Mouse (Mus musculus): ENCODE measurements around the gene Dcst1. TPM values are rescaled to one million over a fixed set of nuclear protein-coding genes. Genes with fewer than 3 reads are reported as not detected.
A peak's percentile ranks its signal among the peaks of the same experiment; 100 is the strongest.

Dcst1 gene
- total RNA-seq, 2 experiments from 2014 or later, result not detected

DNA sequence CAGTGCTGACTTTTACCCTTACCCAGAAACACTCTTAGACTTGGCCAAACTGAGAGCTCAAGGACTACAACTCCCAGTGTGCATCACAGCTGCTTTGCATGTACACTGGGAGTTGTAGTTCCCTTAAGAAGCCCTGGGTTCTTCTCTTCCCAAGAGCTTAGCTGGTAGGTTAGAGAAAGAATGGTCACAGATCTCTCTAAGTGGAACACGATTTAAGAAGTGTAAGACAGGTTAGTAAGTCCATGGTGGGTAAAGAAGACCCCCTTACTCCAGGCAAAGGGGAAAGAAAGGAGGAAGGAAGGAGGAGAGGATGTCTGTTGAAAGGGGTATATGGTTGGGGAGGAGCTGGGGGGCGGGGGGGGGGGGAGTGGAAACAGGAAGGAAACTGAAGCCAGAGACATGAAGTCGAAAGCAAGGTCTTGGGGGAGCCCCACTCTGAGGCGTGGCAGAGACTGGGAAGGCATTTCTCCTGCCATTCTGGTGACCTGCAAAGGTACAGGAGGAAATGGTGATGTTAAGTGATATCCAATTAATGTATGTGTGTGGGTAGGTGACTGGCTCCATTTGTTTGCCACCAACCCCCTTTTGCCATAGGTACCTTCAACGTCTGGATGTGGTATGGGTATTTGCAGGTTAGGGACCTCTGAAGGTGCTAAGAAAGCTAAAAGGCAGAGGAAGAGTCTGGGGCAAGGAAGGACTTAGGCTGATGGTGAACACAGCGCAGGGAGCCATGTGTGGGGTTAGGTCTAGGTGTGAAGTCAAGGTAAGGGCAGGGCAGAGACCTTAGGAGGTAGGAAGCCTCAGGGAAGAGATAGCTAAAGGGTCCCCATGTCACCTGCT is 24.1 kb upstream of the Dcst1 start:
- ATAC-seq (replicated peaks; ENCODE audit: low FRiP score, poor library complexity, severe bottlenecking), result no peak

DNA sequence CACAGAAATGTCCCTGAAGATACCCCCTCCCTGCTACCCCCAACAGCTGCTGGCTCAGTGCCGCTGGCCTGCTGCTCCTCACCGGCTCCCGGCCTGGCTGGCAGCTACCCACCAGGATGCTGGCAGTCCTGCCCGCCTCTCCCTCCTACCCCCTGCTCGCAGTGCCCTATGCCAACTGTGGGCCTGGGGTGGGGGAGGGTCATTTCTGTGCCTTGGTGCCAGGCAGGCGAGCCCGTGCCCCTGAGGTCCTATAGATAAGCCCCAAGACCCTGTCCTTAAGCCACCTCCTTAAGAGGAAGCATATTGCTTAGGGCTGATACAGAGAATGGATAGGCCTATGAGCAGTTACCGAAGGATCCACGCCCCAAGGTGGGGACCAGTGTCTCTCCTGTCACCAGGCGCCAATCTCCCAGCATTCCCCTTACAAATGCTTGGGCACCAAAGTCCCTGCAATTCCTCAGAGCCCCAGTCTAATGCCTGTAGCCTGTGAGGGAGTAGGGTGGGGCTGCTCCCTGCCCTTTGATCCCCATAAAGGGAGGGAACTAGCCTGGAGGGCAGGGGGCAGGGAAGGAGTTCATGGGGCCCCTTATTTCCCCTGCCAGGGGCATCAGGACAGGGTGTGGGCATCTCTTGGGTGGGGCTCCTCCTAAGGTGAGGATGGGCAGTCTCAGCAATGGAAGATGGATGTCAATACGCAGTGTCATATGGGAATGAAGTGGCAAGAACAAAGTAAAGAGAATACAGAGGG is 23.3 kb upstream of the Dcst1 start:
- ATAC-seq (replicated peaks; ENCODE audit: low FRiP score, poor library complexity, severe bottlenecking), result no peak

DNA sequence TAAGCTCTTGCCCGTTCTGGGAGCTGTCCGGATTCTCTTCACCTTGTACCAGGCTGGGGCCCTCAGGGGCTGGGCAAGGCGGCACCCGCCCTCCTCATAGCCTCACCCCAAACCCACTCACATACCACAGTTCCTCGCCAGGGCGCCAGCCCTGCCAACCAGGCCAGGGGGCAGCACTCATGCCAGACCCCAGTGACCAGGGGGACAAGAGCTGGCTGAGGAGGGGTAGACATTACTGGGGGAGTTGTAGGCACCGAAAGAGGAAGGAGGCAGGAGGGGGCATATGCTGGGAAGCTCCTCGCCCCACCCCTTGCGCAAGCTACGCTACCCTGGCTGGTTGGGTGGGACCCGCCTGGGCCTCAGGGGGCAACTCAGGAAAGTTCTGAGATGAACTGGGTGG is 22.6 kb upstream of the Dcst1 start:
- ATAC-seq (replicated peaks; ENCODE audit: low FRiP score, poor library complexity, severe bottlenecking), result no peak

DNA sequence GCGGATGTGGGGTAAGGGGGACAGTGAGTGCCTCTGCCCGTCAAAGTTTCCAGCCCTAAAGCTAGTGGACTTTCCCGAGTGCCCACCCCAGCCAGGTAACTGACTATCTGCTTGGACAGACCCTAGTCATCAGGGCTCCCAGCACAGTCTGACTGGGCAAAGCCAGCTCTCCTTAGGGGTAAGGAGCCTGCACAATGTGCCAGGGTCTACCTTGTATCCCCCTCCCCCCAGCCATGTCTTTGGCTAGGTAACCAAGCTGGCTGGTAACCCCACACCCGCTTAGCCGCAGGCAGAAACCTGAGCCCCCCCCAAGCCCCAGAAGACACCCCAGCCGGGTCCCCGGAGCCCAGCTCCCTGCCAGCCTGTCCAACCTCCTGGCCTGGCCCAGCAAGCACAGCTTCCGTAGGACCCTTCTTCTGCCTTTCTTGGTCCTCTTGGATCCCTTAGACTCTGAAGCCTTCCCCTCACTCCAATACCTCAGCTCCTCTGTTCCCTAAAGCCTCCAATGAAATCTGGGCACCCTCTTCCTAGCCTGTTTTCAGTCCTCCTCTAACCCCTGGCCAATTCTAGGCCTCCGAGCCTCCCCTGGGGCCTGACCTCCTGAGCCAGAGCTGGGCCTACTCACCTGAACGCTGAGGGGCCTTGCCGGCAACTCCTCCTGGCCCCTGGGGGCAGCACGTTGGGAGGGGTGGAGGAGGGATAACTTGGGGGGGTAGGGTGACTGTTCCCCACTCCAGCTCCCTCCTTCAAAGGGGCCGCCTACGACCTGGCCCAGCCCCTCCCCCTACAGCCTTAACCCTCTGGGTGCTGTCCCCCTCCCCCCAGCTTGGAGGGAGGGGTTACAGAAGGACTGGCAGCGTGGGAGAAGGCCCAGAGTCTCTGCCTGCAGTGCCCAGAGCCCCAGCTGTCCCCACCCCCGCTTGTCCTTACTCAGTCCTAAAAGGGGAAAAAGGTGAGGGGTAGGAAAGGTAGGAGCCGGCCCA is 21.7 kb upstream of the Dcst1 start:
- ATAC-seq (replicated peaks; ENCODE audit: low FRiP score, poor library complexity, severe bottlenecking), result no peak

DNA sequence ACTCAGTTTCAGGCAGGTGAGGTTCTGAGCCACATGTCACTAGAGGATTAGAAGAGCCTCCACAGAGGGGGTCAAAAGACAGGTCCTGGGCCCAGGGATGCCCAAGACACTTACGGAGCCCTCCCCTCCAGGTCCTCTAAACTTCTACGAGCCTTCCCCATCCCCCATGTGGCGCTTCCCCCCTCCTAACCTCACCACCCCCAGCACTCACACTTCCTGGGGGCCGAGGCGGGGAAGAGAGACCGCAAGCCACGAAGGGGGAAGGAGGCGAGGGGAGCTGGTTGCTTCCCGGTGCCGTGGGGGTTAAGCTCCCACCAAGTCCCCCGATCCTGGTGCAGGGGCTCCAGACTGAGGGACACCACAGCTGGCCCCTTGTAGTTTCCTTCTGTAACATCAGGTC is 20.4 kb upstream of the Dcst1 start:
- ATAC-seq (replicated peaks; ENCODE audit: low FRiP score, poor library complexity, severe bottlenecking), result no peak

DNA sequence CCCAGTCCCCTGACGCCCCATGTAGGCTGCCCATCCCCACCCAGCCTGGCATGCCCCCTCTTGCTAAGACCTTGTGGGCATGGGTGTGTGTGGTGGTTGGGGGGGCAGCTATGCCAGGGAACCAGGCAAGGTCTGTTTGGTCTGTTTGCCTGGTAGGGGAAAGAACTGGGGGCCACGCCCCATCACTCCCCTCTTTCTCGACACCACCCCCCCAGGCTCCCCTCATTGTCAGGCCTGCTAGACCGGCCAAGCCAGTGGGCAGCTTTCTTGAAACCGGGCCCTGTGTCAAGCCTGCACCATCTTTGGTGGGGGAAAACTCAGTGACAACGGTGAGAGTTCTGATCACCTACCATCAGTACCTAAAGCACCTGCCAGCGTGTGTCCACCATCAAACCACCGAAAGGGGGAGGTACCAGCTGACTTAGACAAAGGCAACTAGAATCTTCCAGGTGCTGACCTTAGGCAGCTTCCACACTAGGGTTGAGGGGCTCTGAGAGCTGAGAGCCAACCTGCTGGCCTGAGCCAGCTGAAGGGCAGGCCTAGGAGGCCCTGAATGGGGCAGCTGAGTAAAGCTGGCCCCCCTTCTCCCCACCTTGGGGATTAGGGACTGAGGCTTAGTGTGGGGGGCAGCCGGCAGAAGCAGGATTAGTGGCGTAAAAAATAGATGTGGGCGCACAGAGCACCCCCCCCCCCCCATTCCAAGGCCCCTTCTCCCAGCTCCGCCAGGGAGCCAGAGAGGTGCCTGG is 19.5 kb upstream of the Dcst1 start:
- ATAC-seq (replicated peaks; ENCODE audit: low FRiP score, poor library complexity, severe bottlenecking), result no peak

DNA sequence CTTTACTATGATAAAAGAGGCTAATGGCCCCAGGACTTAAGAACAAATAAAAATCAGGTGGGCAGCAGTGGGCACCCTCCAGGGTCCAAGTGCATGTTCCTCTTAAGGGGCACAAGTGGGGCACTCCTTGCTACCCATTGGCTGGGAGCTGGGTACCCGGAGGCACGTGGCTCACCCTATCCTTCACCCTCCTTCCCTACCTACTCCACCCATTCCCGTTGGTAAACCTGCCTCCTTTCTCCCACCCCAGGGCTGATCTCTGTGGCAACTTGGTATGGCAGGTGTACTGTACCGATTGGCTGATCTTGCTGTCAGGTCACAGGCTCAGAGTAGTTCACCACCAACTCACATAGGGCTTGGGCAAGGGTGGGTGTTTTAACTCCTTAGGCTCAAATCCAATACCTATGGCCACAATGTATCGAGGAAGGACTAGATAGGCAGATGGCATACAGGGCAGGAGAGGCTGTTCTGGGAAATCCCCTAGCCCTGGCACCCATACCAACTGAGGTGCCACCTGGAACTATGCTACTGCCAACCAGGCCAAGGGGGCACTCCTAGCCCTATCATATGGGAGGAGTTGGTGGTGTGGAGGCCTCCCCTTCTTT is 18.7 kb upstream of the Dcst1 start:
- no peak for ATAC-seq (replicated peaks; ENCODE audit: low FRiP score, poor library complexity, severe bottlenecking)

DNA sequence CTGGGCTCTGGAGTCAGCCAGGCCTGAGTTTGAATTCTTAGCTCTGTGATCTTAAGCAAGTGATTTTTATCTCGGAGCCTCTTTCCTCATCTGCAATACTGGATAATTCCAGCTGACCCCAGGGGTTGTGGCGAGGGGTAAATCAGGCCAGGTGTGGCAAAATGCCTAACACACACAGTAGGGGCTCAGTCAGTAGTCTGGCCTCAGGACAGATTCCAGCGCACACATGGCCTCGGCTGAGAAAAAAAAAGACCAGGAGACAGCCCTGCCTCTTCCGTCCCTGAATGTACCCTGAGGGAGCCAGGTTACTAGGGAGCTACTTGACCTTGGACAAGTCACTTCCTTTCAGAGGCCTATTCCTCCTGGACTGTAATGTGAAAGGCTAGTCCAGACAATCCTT is 17.9 kb upstream of the Dcst1 start:
- ATAC-seq (replicated peaks; ENCODE audit: low FRiP score, poor library complexity, severe bottlenecking), result no peak

DNA sequence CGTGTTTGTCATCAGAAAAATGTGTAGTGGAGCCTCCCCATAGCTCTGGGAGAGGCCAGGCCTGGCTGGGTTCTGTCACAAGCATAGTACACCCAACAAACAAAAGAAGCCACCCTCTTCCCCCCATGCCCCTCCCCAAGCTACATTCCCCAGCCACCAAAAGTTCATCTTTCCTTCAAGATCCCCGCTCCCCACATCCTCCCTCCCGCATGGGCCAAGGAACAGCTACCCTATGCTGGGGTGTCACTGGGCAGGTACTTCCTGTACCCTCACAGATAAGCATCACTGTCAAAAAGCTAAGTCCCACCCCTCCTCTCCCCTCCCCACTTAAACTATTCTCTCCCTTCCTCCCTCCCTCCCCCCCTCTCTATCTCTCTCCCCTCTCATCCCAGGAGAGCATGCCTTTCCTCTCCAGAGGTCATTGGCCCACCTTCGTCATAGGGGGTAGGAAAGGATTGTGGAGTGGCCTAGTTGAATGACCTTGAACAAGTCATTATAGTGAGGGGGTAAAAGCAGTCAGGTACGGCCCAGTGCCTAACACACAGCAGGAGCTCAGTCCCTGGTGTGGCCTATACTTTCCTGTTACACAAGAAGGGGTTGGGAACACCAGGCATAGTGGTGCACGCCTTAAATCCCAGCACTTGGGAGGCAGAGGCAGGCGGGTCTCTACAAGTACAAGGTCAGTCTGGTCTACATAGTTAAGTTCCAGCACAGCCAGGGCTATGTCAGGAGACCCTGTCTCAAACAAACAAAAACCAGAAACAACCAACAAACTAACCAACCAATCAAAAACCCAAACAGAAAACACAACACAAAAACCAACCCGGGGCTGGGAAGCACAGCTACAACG is 17.2 kb upstream of the Dcst1 start:
- no peak for ATAC-seq (replicated peaks; ENCODE audit: low FRiP score, poor library complexity, severe bottlenecking)

DNA sequence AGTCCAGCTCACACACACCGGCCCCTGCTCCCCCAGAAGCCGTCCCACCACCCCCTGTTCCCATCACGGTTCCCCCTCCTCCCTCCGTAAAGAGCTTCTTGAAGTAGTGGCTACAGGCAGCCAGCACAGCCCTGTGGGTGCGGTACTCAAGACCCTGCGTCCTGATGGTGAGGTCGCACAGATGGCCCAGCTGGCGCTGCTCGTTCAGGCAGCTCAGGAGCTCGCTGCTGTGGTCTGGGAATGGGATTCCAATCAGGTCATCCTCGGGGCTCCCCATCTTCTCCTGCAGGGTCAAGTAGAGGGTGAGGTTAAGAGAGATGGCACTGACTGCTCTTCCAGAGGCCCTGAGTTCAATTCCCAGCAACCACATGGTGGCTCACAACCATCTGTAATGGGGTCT is 16.2 kb upstream of the Dcst1 start:
- no peak for ATAC-seq (replicated peaks; ENCODE audit: low FRiP score, poor library complexity, severe bottlenecking)

DNA sequence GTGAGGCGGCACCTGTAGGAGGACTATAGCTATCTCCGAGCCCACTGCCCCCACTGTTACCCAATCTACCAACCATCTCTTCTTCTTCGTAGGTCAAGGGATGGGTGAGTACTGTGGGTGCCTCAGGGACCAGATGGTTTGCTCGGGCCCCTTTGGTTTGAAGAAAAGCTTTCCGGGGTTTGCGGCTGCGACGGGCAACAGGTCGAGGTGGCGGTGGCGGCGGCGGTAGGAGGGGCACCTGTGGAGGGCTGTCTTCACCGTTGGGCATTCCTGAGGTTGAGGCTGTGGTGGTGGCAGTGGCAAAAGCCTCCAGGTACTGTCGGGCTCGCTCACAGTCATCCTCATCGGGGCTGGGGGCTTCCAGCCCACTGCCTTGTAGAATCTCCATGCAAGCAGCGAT is 15.7 kb upstream of the Dcst1 start:
- ATAC-seq (replicated peaks; ENCODE audit: low FRiP score, poor library complexity, severe bottlenecking), result no peak

DNA sequence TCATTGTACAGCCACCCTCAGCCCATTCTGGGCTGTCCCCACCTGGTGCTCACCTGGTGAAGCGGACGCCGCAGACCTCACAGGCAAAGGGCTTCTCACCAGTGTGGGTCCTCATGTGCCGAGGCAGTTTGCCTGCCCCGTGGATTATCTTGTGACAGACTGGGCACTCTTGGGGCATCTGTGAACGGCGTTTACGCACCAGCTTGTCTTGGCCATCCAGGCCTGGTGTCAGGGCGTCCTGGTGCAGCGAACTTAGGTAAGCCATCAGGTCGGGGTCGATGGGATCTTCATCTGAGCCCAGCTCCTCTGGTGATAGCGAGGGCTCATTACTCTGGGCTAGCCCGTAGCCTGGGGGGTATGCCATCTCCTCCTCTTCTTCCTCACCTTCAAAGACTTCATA is 15.2 kb upstream of the Dcst1 start:
- no peak for ATAC-seq (replicated peaks; ENCODE audit: low FRiP score, poor library complexity, severe bottlenecking)

DNA sequence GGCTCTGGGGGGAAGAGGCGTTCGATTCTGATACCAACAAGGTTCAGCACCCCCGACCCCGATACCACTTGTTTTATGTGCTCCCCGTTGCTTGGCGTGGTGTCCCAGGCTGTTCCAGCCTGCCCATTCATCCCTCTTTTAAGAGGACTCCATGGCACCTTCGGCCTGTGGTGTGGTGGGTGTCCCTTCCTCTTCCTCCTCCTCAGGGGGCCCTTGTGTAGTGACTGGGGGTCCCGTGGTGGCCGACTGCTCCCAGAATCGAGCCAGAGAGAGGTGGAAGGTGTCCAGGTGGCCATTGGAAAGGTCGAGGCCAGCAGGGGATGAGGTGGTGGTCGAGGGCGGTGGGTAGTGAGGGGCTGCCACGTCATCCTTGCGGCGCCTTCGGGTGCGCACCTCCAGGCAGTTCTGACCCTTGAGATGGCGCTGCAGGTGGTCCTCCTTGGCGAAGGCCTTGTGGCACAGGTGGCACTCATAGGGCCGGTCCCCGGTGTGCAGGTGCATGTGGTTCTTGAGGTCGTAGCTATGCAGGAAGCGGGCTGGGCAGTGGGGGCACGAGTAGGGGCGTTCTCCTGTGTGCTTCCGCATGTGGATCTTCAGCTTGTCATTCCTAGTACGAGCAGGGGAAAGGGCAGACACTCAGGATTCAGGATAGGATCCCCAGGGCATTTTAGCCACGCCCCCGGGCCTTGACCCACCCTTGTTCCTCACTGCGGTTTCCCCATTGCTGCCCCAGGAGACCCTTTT is 14.5 kb upstream of the Dcst1 start:
- no peak for ATAC-seq (replicated peaks; ENCODE audit: low FRiP score, poor library complexity, severe bottlenecking)

DNA sequence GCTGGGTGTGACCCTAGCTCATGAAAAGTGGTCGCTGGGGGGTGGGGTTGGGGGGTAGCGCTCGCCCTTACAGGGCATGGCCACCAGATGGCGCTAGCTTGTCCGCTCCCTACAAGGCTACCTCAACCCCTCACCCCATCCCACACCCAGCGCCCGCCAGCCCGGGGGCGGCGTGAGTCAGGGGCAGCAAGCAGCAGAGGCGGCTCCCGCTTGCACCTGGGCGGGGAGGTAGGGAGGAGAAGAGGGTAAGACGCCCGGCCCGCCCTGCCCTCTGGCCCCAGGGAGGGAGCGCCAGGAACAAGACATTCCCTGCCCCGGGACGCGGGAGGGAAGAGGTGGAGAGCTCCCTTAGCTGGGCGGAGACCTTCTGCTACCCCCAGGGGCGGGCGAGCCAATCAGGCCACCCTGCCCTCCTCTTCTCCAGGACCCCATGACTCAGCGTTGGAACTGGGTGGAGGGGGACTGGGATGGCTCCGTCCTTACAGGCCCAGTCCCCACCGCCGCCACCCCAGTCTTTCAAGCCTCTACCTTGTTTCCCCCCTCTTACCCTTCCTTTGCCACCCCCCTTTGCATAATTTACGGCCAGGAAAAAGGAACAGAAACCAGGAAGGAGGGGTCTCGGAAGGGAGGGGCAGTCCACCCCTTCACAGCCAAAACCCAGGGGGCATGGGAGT is 13.5 kb upstream of the Dcst1 start:
- ATAC-seq (replicated peaks; ENCODE audit: low FRiP score, poor library complexity, severe bottlenecking), result peak; percentile 58; the same call in 1 of the 2 replicates

DNA sequence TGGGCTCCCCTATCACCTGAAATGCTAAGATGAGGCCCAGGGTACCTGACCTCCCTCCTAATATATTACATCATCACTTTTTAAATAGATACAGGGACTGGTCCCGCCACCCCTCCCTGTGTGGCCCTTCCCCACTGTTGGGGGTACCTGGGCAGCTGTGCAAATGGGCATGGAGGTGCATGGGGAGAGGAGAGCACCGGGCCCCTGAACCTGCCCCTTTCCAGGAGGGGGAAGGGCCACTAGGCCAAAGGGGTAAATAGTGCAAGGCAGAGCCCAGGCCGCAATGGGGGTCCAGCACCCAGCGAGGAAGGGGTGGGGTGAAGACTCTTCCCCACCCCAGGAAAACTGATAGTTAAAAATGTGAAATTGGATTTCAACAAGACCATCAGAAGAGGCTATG is 12.8 kb upstream of the Dcst1 start:
- no peak for ATAC-seq (replicated peaks; ENCODE audit: low FRiP score, poor library complexity, severe bottlenecking)

DNA sequence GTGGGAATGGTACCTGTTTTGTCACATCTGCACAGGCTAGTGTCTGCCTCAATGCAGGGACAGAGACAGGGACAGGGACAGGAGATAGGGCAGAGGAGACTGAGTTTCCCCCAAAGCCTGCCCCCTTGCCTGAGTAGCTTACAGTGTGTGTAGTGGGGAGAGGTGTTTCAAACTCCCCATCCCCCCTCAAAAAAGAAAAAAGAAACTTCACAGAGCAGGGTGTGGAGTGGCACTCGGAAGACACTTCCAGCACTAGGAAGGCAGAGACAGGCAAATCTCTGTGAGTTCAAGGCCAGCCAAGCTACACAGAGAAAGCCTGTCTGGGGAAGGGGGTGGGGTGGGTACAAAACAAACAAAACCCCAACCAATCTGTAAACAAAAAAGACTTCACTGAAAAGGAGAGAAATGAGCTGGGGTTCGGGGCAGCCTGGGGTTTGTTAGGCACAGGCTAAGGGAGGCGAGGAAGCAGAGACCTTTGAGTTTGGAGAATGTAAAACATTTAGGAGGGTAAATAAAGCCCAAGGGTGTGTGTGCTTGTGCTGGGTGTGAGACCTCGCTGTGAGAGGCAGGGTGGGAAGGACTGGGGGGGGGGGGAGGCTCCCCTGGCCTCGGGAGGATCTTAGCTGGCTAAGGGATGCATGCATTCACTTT is 8.7 kb upstream of the Dcst1 start:
- no peak for ATAC-seq (replicated peaks; ENCODE audit: low FRiP score, poor library complexity, severe bottlenecking)

DNA sequence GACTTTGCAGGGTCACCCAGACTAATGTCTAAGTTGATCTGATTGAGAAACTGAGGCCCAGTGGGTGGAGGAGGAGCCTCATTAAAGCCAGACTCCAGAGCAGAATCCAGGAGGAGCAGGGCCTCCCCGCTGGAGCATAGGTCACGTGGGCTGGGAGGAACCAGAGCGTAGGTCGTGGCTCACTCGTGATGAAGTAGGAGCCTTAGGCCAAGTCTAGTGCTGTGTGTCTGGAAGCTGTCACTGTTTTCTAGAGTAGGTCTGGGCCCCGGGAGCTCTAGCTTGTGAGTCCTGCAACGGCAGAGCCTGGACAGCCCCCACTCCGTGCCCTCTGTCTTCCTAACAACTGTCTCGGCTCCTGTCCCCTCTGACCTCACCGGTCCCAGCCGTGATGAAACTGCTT is 2.3 kb upstream of the Dcst1 start:
- ATAC-seq (replicated peaks; ENCODE audit: low FRiP score, poor library complexity, severe bottlenecking), result no peak
